Mouse (Mus musculus) liver, embryonic 15.5 days (tissue): ENCODE measurements around the gene Myl6. TPM values are rescaled to one million over a fixed set of nuclear protein-coding genes. Genes with fewer than 3 reads are reported as not detected.

Source experiments
- ATAC-seq: fragments of 200-750 bp; cut with Nextera tagmentation; 2 replicates; pipeline ENCODE4 v1.8.0; 2017; ENCODE audit warnings: moderate number of reproducible peaks, mild to moderate bottlenecking, moderate library complexity; ENCODE audit not compliant: insufficient read depth
- H3K27ac ChIP-seq: fragments of 300-500 bp; sonication (generic); replicated peaks from 2 replicates; pipeline ENCODE4 v1.5.1; 2015; ENCODE audit warnings: mild to moderate bottlenecking, inconsistent platforms
- H3K27me3 ChIP-seq: fragments of 300-500 bp; sonication (generic); 2 replicates; pipeline ENCODE4 v1.6.1; 2015; ENCODE audit warnings: mild to moderate bottlenecking, inconsistent platforms
- H3K36me3 ChIP-seq: fragments of 300-500 bp; sonication (generic); replicated peaks from 2 replicates; pipeline ENCODE4 v1.6.1; 2015; ENCODE audit warnings: moderate library complexity, mild to moderate bottlenecking, inconsistent platforms
- H3K4me1 ChIP-seq: fragments of 300-500 bp; sonication (generic); replicated peaks from 2 replicates; pipeline ENCODE4 v1.6.1; 2015; ENCODE audit warnings: inconsistent platforms
- H3K4me2 ChIP-seq: fragments of 300-500 bp; sonication (generic); 2 replicates; pipeline ENCODE4 v1.6.1; 2015; ENCODE audit warnings: moderate library complexity, mild to moderate bottlenecking, inconsistent platforms
- H3K4me3 ChIP-seq: fragments of 300-500 bp; sonication (generic); replicated peaks from 2 replicates; pipeline ENCODE4 v1.5.1; 2015; ENCODE audit warnings: mild to moderate bottlenecking, inconsistent platforms
- H3K9ac ChIP-seq: fragments of 300-500 bp; sonication (generic); 2 replicates; pipeline ENCODE4 v1.6.1; 2015; ENCODE audit warnings: moderate library complexity, mild to moderate bottlenecking, inconsistent platforms
- H3K9me3 ChIP-seq: fragments of 300-500 bp; sonication (generic); replicated peaks from 2 replicates; pipeline ENCODE4 v1.6.1; 2016; ENCODE audit warnings: inconsistent platforms
- WGBS: fragments of 180-500 bp; shearing (Covaris S2); methylation state at CpG from one replicate; pipeline ENCODE4 v1.1.7; 2015; ENCODE audit warnings: mixed read lengths; ENCODE audit not compliant: insufficient replicate concordance; 5-methylcytosine and 5-hydroxymethylcytosine counted together
- microRNA-seq: library from miRNA; unstranded; fragments of <30 nt; microRNA quantifications from one replicate; pipeline ENCODE4, GENCODE M21; 2016
- polyA plus RNA-seq: library from polyadenylated mRNA; unstranded; fragments of >200 nt; fragmentation: Nextera tagmentation; extraction: Ambion mirVana; gene quantifications from 2 replicates; pipeline ENCODE4 v1.2.1, GENCODE M21; 2015

Gene Myl6
- polyA plus RNA-seq, 1 experiment from 2014 or later, result 484 TPM

- Histone ChIP-seq H3K4me3 (no peak overlapping the region), H3K9me3 (no peaks in the 10 kb centered on the region), H3K27me3 (no peaks in the 10 kb centered on the region), H3K4me1 (peaks cover 12% of the 10 kb centered on the region), H3K27ac (no peak overlapping the region), H3K9ac (no peak overlapping the region), H3K4me2 (no peak overlapping the region), H3K36me3 (no peaks in the 10 kb centered on the region)
- 67% methylated on average over 6 of the region's 6 CpGs for WGBS
- no peak for ATAC-seq
These were observed 42.9 kb downstream of the Myl6 start for GRCm38 (mm10) chr10:128451014-128451413.

GRCm38 (mm10) chr10:128445407-128445806 lies 48.5 kb downstream of the Myl6 start:
- H3K4me1 ChIP-seq, result no peaks in the 10 kb centered on the region
- no peaks in the 10 kb centered on the region for H3K9me3 ChIP-seq
- no peaks in the 10 kb centered on the region; the same call in 1 of the 2 replicates for H3K27me3 ChIP-seq
- no peak overlapping the region for H3K4me2 ChIP-seq
- H3K4me3 ChIP-seq, result no peak overlapping the region
- H3K36me3 ChIP-seq, result peaks cover 4% of the 10 kb centered on the region; the same call in 1 of the 2 replicates
- no peak overlapping the region for H3K27ac ChIP-seq
- no peak for ATAC-seq
- no peak overlapping the region for H3K9ac ChIP-seq
- WGBS, result 18% methylated on average over 4 of the region's 4 CpGs

GRCm38 (mm10) chr10:128444354-128444753 lies 49.6 kb downstream of the Myl6 start:
- H3K9ac ChIP-seq, result no peak overlapping the region
- no peak overlapping the region for H3K4me2 ChIP-seq
- no peak for ATAC-seq
- peaks cover 9% of the 10 kb centered on the region; the same call in 1 of the 2 replicates for H3K36me3 ChIP-seq
- H3K4me3 ChIP-seq, result no peak overlapping the region
- no peaks in the 10 kb centered on the region; the same call in 1 of the 2 replicates for H3K27me3 ChIP-seq
- 62% methylated on average over 6 of the region's 6 CpGs for WGBS
- no peaks in the 10 kb centered on the region for H3K4me1 ChIP-seq
- no peaks in the 10 kb centered on the region for H3K9me3 ChIP-seq
- H3K27ac ChIP-seq, result no peak overlapping the region

GRCm38 (mm10) chr10:128442718-128443117 lies 51.2 kb downstream of the Myl6 start:
- no peak for ATAC-seq
- no peak overlapping the region for H3K4me3 ChIP-seq
- 88% methylated on average over 1 of the region's 1 CpGs for WGBS

GRCm38 (mm10) chr10:128441324-128442119 lies 52.4 kb downstream of the Myl6 start:
- Histone ChIP-seq H3K36me3 (peaks cover 36% of the 10 kb centered on the region), H3K9ac (no peak overlapping the region), H3K4me3 (no peak overlapping the region), H3K4me2 (no peak overlapping the region), H3K27me3 (no peaks in the 10 kb centered on the region; the same call in 1 of the 2 replicates), H3K4me1 (0 out of 2 replicates have a peak, but pooled peaks cover 3% of the 10 kb centered on the region), H3K9me3 (no peaks in the 10 kb centered on the region), H3K27ac (no peak overlapping the region)
- no peak for ATAC-seq
- WGBS, result 75% methylated on average over 10 of the region's 10 CpGs

More at GRCm38 (mm10) chr10:128442718-128443117, 51.2 kb downstream of the Myl6 start:
- Histone ChIP-seq H3K4me2 (no peak overlapping the region), H3K36me3 (peaks cover 25% of the 10 kb centered on the region), H3K9me3 (no peaks in the 10 kb centered on the region), H3K9ac (no peak overlapping the region), H3K27me3 (no peaks in the 10 kb centered on the region; the same call in 1 of the 2 replicates), H3K27ac (no peak overlapping the region), H3K4me1 (0 out of 2 replicates have a peak, but pooled peaks cover 3% of the 10 kb centered on the region)

Small RNA genes within 50 kb of the gene (microRNA-seq; reads per million reads assigned to microRNA genes)
- gene Mir6916 (not detected), gene Mir8105 (1.0 reads per million)

Other genes with a start within 250 kb of the Myl6 start
- 1.1 and 1.3 TPM in 2 replicates for gene Apon, start 240.0 kb downstream of the Myl6 start, polyA plus RNA-seq
- 147 and 195 TPM in 2 replicates for gene Apof, start 225.5 kb downstream of the Myl6 start, polyA plus RNA-seq
- gene Stat2, start 223.6 kb downstream of the Myl6 start, polyA plus RNA-seq, result 6.8 and 8.4 TPM in 2 replicates
- gene Il23a, start 195.4 kb downstream of the Myl6 start, polyA plus RNA-seq, result not detected in 2 replicates
- 12.9 and 14.3 TPM in 2 replicates for gene Pan2, start 190.8 kb downstream of the Myl6 start, polyA plus RNA-seq
- gene Cnpy2, start 171.7 kb downstream of the Myl6 start, polyA plus RNA-seq, result 85.8 and 90.0 TPM in 2 replicates
- 115 and 121 TPM in 2 replicates for gene Cs, start 156.4 kb downstream of the Myl6 start, polyA plus RNA-seq
- 4.6 and 5.2 TPM in 2 replicates for gene Coq10a, start 125.1 kb downstream of the Myl6 start, polyA plus RNA-seq
- gene Ankrd52, start 117.0 kb downstream of the Myl6 start, polyA plus RNA-seq, result 4.9 and 5.6 TPM in 2 replicates
- gene Slc39a5, start 92.9 kb downstream of the Myl6 start, polyA plus RNA-seq, result 69.9 and 90.8 TPM in 2 replicates
- 35.3 and 37.5 TPM in 2 replicates for gene Nabp2, start 82.7 kb downstream of the Myl6 start, polyA plus RNA-seq
- gene Rnf41, start 82.5 kb downstream of the Myl6 start, polyA plus RNA-seq, result 8.5 and 9.6 TPM in 2 replicates
- 23.5 and 23.6 TPM in 2 replicates for gene Smarcc2, start 34.9 kb downstream of the Myl6 start, polyA plus RNA-seq
- gene Myl6b, start 4.5 kb upstream of the Myl6 start, polyA plus RNA-seq, result 1.4 and 1.7 TPM in 2 replicates
- 11.8 and 12.6 TPM in 2 replicates for gene Esyt1, start 31.7 kb upstream of the Myl6 start, polyA plus RNA-seq
- 4.9 and 5.8 TPM in 2 replicates for gene Zc3h10, start 53.6 kb upstream of the Myl6 start, polyA plus RNA-seq
- gene Rpl41, start 55.2 kb upstream of the Myl6 start, polyA plus RNA-seq, result 1,944 and 2,155 TPM in 2 replicates
- 118 and 119 TPM in 2 replicates for gene Pa2g4, start 71.8 kb upstream of the Myl6 start, polyA plus RNA-seq
- 3.1 and 3.6 TPM in 2 replicates for gene Erbb3, start 95.5 kb upstream of the Myl6 start, polyA plus RNA-seq
- 296 and 352 TPM in 2 replicates for gene Rps26, start 132.6 kb upstream of the Myl6 start, polyA plus RNA-seq
- 0.12 TPM in 2 replicates for gene Ikzf4, start 151.8 kb upstream of the Myl6 start, polyA plus RNA-seq
- gene Suox, start 179.9 kb upstream of the Myl6 start, polyA plus RNA-seq, result 14.3 and 14.7 TPM in 2 replicates
- gene Rab5b, start 202.1 kb upstream of the Myl6 start, polyA plus RNA-seq, result 33.5 and 36.7 TPM in 2 replicates
- gene Pmel, start 210.1 kb upstream of the Myl6 start, polyA plus RNA-seq, result 0.60 and 0.68 TPM in 2 replicates
- 53.7 and 56.6 TPM in 2 replicates for gene Cdk2, start 210.9 kb upstream of the Myl6 start, polyA plus RNA-seq